8 mouse cellular contexts compared by ENCODE assay signal in the genomic region with DNA sequence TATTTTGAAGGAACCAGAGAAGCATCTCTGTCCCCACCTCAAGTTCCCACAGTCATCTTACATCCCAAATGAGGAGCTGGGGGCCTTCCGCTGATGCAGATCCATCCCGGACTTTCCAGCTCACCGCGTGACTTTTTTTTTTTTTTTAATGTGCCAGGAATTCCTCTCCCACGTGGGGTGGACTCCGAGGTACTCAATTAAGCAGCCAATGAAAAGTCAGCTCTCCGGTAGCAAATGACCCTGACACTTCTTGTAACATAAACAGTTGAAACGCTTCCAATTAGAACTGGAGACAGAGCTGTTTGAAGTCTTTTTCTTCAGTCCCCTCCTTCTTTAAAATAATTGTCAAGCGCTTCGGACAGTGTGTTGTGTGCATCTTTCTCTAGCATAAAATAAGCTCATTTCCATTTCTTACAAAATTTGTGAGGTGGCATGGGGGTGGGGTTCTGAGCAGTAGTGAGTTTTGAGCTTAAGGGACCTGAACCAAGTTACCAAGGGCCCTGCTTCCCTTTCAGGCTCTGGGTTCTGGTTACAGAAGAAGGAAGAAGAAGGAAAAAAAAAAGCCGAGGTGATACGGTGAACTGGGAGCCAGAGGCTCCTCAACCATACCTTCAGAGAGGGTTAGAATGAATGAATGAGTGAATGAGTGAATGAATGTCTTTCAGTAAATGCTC. TPM values are rescaled to one million over a fixed set of nuclear protein-coding genes. Genes with fewer than 3 reads are reported as not detected.
DNase-seq lines count a peak whose midpoint lies in the region; ATAC-seq lines count a peak whose summit lies in the region.

No protein-coding gene starts in this region.

- peak overlapping the region; percentile 23; the same call in 1 of the 2 replicates for H3K4me3 ChIP-seq in embryonic facial prominence, embryonic 12.5 days
- H3K4me3 ChIP-seq in midbrain, embryonic 12.5 days = 0 out of 2 replicates have a peak overlapping the region, but pooled peaks have one; percentile 30

- H3K4me2 ChIP-seq in embryonic facial prominence, embryonic 12.5 days (replicated peaks) = peak overlapping the region; percentile 65
- H3K4me2 ChIP-seq in midbrain, embryonic 12.5 days (replicated peaks) = peak overlapping the region; percentile 56

- intact Hi-C loops in heart, postnatal 14 days (cut with DNase I) = no loop called here

- peak overlapping the region; percentile 86 for H3K27ac ChIP-seq in embryonic facial prominence, embryonic 12.5 days
- H3K27ac ChIP-seq in midbrain, embryonic 12.5 days (replicated peaks) = peak overlapping the region; percentile 89

- under 1% methylated on average over 12 of the region's 12 CpGs for WGBS in embryonic facial prominence, embryonic 12.5 days
- WGBS in midbrain, embryonic 12.5 days = 0% methylated on average over 12 of the region's 12 CpGs

- peaks cover 12% of the 10 kb centered on the region for H3K27me3 ChIP-seq in embryonic facial prominence, embryonic 12.5 days
- peaks cover 39% of the 10 kb centered on the region for H3K27me3 ChIP-seq in midbrain, embryonic 12.5 days

- 0 out of 2 replicates have a peak overlapping the region, but pooled peaks have one; percentile 55 for H3K9ac ChIP-seq in embryonic facial prominence, embryonic 12.5 days
- H3K9ac ChIP-seq in midbrain, embryonic 12.5 days (replicated peaks) = no peak overlapping the region

- peaks cover 29% of the 10 kb centered on the region for H3K4me1 ChIP-seq in embryonic facial prominence, embryonic 12.5 days
- peaks cover 42% of the 10 kb centered on the region for H3K4me1 ChIP-seq in midbrain, embryonic 12.5 days

- DNase-seq in right cerebral cortex, postnatal 14 days = peak; percentile 35
- no peak for DNase-seq in right cerebral cortex, postnatal 25 days
- DNase-seq in heart, postnatal 14 days = peak; percentile 60 to 69
- peak; percentile 86 to 92 for DNase-seq in kidney, postnatal 4 days
- no peak for DNase-seq in thymus, postnatal 4 days
- no peak for DNase-seq in thymus, postnatal 0 days (ENCODE audit: low spot score)

- ATAC-seq in embryonic facial prominence, embryonic 12.5 days (ENCODE audit: insufficient number of reproducible peaks, insufficient read depth, low FRiP score, low TSS enrichment) = no peak
- no peak for ATAC-seq in midbrain, embryonic 12.5 days (ENCODE audit: low FRiP score, low read depth)

- H3K9me3 ChIP-seq in embryonic facial prominence, embryonic 12.5 days = no peaks in the 10 kb centered on the region
- H3K9me3 ChIP-seq in midbrain, embryonic 12.5 days = no peaks in the 10 kb centered on the region

- H3K36me3 ChIP-seq in embryonic facial prominence, embryonic 12.5 days = no peaks in the 10 kb centered on the region
- H3K36me3 ChIP-seq in midbrain, embryonic 12.5 days = no peaks in the 10 kb centered on the region

RNA-seq across cellular contexts. Expression of a gene that starts 3.5 kb away (rescaled TPM):
- 51.8 and 58.3 TPM in 2 replicates for polyA plus RNA-seq in embryonic facial prominence, embryonic 12.5 days (2016; fragmentation: Nextera tagmentation; extraction: Ambion mirVana)
- 10 to 100 TPM; 24.4 to 29.0 TPM for total RNA-seq in heart, postnatal 14 days (2021)
- polyA plus RNA-seq in midbrain, embryonic 12.5 days (2016; fragmentation: Nextera tagmentation; extraction: Ambion mirVana) = 65.9 and 71.9 TPM in 2 replicates
- 40.3 and 42.6 TPM in 2 replicates for polyA plus RNA-seq in thymus, postnatal 0 days (2015; fragmentation: Nextera tagmentation; extraction: Ambion mirVana)

Comparison
In these comparisons a context has a peak if more than half of its experiments do, and no peak if none do; other contexts are left out.
1. DNase-seq: peak in right cerebral cortex, postnatal 14 days (single experiment), heart, postnatal 14 days (2 of 2) and kidney, postnatal 4 days (2 of 2); none in right cerebral cortex, postnatal 25 days (single experiment), thymus, postnatal 4 days (single experiment) and thymus, postnatal 0 days (single experiment).